Mouse (Mus musculus): ENCODE measurements around the gene Gm10638. TPM values are rescaled to one million over a fixed set of nuclear protein-coding genes. Genes with fewer than 3 reads are reported as not detected.

Gm10638 gene
- polyA plus RNA-seq, 1 experiment: 1.8 TPM

DNA sequence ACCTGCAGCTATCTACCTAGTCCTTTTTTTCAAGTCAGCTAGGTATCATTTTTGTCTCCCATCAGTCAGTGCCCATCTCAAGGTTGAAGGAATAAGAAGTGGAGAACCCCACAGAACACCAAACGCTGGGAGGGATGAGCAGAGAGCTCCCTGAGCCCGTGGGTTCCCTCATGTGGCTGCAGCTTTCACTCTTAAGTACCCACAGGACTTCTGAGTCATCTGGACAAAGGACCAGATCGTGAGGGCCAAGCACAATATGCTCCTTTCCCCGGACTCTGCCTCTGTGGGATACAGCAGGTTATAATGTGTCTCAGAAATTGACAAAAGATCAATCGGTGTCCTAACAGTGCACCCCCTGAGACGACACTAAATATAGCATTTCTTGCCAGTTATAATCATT lies 18.5 kb upstream of the Gm10638 start:
- WGBS: 26% methylated on average over 6 of the region's 6 CpGs
- no peak for DNase-seq
- no peak overlapping the region for H3K27ac ChIP-seq (ENCODE audit: insufficient read depth, low read length)

GRCm38 (mm10) chr8:86728224-86728950 lies 17.1 kb upstream of the Gm10638 start:
- 47% methylated on average over 19 of the region's 19 CpGs for WGBS
- DNase-seq: no peak
- no peak for TF ChIP-seq POLR2A (IDR thresholded peaks at IDR 0.05; ENCODE audit: borderline replicate concordance, insufficient read depth, low read length)
- no peak for TF ChIP-seq CTCF (IDR thresholded peaks at IDR 0.05; ENCODE audit: borderline replicate concordance, insufficient read depth, low read depth, low read length)
- no peak overlapping the region for H3K4me3 ChIP-seq (replicated peaks; ENCODE audit: insufficient read depth, low read depth, low read length)
- no peak overlapping the region for H3K27ac ChIP-seq (ENCODE audit: insufficient read depth, low read length)
- H3K27me3 ChIP-seq (ENCODE audit: control insufficient read depth, insufficient read depth, low read length): no peaks in the 10 kb centered on the region
- H3K4me1 ChIP-seq (ENCODE audit: control insufficient read depth, insufficient read depth, low read length): peaks cover 9% of the 10 kb centered on the region

More for the DNA sequence above, 18.5 kb upstream of the Gm10638 start:
- Histone ChIP-seq H3K4me1 (ENCODE audit: control insufficient read depth, insufficient read depth, low read length) (peaks cover 9% of the 10 kb centered on the region), H3K4me3 (replicated peaks; ENCODE audit: insufficient read depth, low read depth, low read length) (no peak overlapping the region), H3K27me3 (ENCODE audit: control insufficient read depth, insufficient read depth, low read length) (no peaks in the 10 kb centered on the region)
- no peak for TF ChIP-seq POLR2A (IDR thresholded peaks at IDR 0.05; ENCODE audit: borderline replicate concordance, insufficient read depth, low read length)
- no peak for TF ChIP-seq CTCF (IDR thresholded peaks at IDR 0.05; ENCODE audit: borderline replicate concordance, insufficient read depth, low read depth, low read length)

DNA sequence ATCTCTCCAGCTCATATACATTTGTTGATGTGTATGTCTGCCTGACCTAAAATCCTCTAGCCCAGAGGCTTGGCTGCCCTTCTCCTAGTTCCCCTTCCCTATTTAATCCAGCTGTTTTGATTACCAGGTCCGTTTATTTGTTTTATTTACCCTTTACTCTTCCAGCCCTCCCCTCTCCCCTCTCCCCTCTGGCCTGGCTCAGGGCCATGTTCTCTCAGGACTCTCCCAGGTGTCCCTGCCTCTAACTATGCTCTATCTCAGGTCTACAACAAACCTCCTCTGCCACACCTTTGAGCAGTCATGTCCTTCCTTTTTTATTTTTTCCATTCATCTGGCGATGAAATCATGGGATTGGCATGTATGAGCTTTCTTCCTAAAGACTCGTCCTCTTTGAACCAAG lies 15.2 kb upstream of the Gm10638 start:
- 0 out of 2 replicates have a peak overlapping the region, but pooled peaks have one; percentile 24 for H3K27ac ChIP-seq (ENCODE audit: insufficient read depth, low read length)
- peaks cover 12% of the 10 kb centered on the region for H3K4me1 ChIP-seq (ENCODE audit: control insufficient read depth, insufficient read depth, low read length)
- WGBS: 17% methylated on average over 3 of the region's 3 CpGs
- H3K27me3 ChIP-seq (ENCODE audit: control insufficient read depth, insufficient read depth, low read length): no peaks in the 10 kb centered on the region
- TF ChIP-seq POLR2A (IDR thresholded peaks at IDR 0.05; ENCODE audit: borderline replicate concordance, insufficient read depth, low read length) (no peak), CTCF (IDR thresholded peaks at IDR 0.05; ENCODE audit: borderline replicate concordance, insufficient read depth, low read depth, low read length) (no peak)
- DNase-seq: no peak
- H3K4me3 ChIP-seq (replicated peaks; ENCODE audit: insufficient read depth, low read depth, low read length): no peak overlapping the region

GRCm38 (mm10) chr8:86730860-86731259 lies 14.6 kb upstream of the Gm10638 start:
- no peak for TF ChIP-seq POLR2A (IDR thresholded peaks at IDR 0.05; ENCODE audit: borderline replicate concordance, insufficient read depth, low read length)
- Histone ChIP-seq H3K4me1 (ENCODE audit: control insufficient read depth, insufficient read depth, low read length) (peaks cover 17% of the 10 kb centered on the region), H3K4me3 (replicated peaks; ENCODE audit: insufficient read depth, low read depth, low read length) (no peak overlapping the region), H3K27me3 (ENCODE audit: control insufficient read depth, insufficient read depth, low read length) (no peaks in the 10 kb centered on the region), H3K27ac (ENCODE audit: insufficient read depth, low read length) (peak overlapping the region; percentile 24; the same call in 1 of the 2 replicates)
- DNase-seq: no peak
- 50% methylated on average over 1 of the region's 1 CpGs for WGBS

GRCm38 (mm10) chr8:86734171-86734570 lies 11.3 kb upstream of the Gm10638 start:
- no peaks in the 10 kb centered on the region for H3K27me3 ChIP-seq (ENCODE audit: control insufficient read depth, insufficient read depth, low read length)
- no peak for DNase-seq
- H3K27ac ChIP-seq (ENCODE audit: insufficient read depth, low read length): no peak overlapping the region
- TF ChIP-seq POLR2A (IDR thresholded peaks at IDR 0.05; ENCODE audit: borderline replicate concordance, insufficient read depth, low read length) (no peak), CTCF (IDR thresholded peaks at IDR 0.05; ENCODE audit: borderline replicate concordance, insufficient read depth, low read depth, low read length) (no peak)
- H3K4me3 ChIP-seq (replicated peaks; ENCODE audit: insufficient read depth, low read depth, low read length): no peak overlapping the region
- WGBS: 25% methylated on average over 4 of the region's 4 CpGs
- peaks cover 18% of the 10 kb centered on the region for H3K4me1 ChIP-seq (ENCODE audit: control insufficient read depth, insufficient read depth, low read length)

DNA sequence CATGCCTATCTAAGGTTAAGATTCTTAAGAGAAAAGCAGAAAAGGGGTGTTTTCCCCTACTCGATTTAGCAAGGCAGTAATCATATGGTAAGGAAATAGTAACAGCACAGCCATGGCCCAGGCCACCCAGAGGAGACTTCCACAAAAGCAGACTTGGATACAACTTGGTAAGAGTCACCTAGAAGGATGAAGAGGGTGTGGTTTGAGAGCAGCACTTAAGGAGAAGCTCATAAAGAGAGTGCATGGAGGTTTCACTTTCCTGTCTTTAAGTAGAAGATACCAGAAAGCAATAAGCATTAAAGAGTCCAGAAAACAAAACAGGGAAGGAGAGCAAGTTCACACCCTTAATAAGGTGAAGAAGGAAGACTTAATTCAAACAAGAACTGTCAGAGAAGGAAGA lies 10.5 kb upstream of the Gm10638 start:
- H3K4me3 ChIP-seq (replicated peaks; ENCODE audit: insufficient read depth, low read depth, low read length): no peak overlapping the region
- peaks cover 18% of the 10 kb centered on the region for H3K4me1 ChIP-seq (ENCODE audit: control insufficient read depth, insufficient read depth, low read length)
- H3K27ac ChIP-seq (ENCODE audit: insufficient read depth, low read length): no peak overlapping the region
- 80% methylated on average over 1 of the region's 1 CpGs for WGBS
- no peak for DNase-seq
- TF ChIP-seq POLR2A (IDR thresholded peaks at IDR 0.05; ENCODE audit: borderline replicate concordance, insufficient read depth, low read length): no peak
- no peak for TF ChIP-seq CTCF (IDR thresholded peaks at IDR 0.05; ENCODE audit: borderline replicate concordance, insufficient read depth, low read depth, low read length)
- no peaks in the 10 kb centered on the region for H3K27me3 ChIP-seq (ENCODE audit: control insufficient read depth, insufficient read depth, low read length)

GRCm38 (mm10) chr8:86735446-86736111 lies 9.9 kb upstream of the Gm10638 start:
- no peaks in the 10 kb centered on the region for H3K27me3 ChIP-seq (ENCODE audit: control insufficient read depth, insufficient read depth, low read length)
- H3K4me1 ChIP-seq (ENCODE audit: control insufficient read depth, insufficient read depth, low read length): peaks cover 14% of the 10 kb centered on the region
- DNase-seq: no peak
- no peak for TF ChIP-seq CTCF (IDR thresholded peaks at IDR 0.05; ENCODE audit: borderline replicate concordance, insufficient read depth, low read depth, low read length)
- TF ChIP-seq POLR2A (IDR thresholded peaks at IDR 0.05; ENCODE audit: borderline replicate concordance, insufficient read depth, low read length): no peak
- H3K4me3 ChIP-seq (replicated peaks; ENCODE audit: insufficient read depth, low read depth, low read length): no peak overlapping the region
- H3K27ac ChIP-seq (ENCODE audit: insufficient read depth, low read length): no peak overlapping the region
- 49% methylated on average over 3 of the region's 3 CpGs for WGBS

DNA sequence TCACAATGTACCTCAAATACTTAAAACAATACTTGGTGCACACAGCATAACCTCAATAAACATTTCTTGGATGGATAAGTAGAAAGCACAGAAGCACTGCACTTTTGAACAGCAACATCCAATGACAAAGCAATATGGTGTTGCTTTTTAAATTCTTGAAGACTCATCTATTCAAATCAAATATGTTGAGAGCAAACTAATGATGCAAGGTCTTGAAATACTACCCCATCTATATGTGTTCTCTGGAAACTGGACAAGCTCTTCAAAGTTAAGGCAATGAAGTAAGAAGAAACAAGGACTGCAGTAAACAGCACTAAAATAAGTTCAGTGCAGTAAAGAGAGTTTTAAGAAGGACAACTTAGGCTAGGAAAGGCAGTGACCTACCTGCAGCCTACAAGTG lies 4.6 kb upstream of the Gm10638 start:
- no peaks in the 10 kb centered on the region for H3K27me3 ChIP-seq (ENCODE audit: control insufficient read depth, insufficient read depth, low read length)
- no peak for DNase-seq
- H3K4me3 ChIP-seq (replicated peaks; ENCODE audit: insufficient read depth, low read depth, low read length): no peak overlapping the region
- TF ChIP-seq CTCF (IDR thresholded peaks at IDR 0.05; ENCODE audit: borderline replicate concordance, insufficient read depth, low read depth, low read length) (no peak), POLR2A (IDR thresholded peaks at IDR 0.05; ENCODE audit: borderline replicate concordance, insufficient read depth, low read length) (no peak)
- H3K4me1 ChIP-seq (ENCODE audit: control insufficient read depth, insufficient read depth, low read length): peaks cover 11% of the 10 kb centered on the region
- no peak overlapping the region for H3K27ac ChIP-seq (ENCODE audit: insufficient read depth, low read length)
